Mouse (Mus musculus) olfactory bulb, adult 2 months (tissue): ENCODE data around the gene Psmb7. TPM values are rescaled to one million over a fixed set of nuclear protein-coding genes. Genes with fewer than 3 reads are reported as not detected.

Experiments used
- H3K27ac ChIP-seq: fragments of 200-500 bp; 2 replicates; pipeline ENCODE4 v1.5.1; 2012; ENCODE audit warnings: low read depth, low read length; ENCODE audit not compliant: insufficient read depth
- H3K4me1 ChIP-seq: fragments of 200-500 bp; 2 replicates; pipeline ENCODE4 v1.6.1; 2012; ENCODE audit warnings: low read length; ENCODE audit not compliant: control insufficient read depth, insufficient read depth
- H3K4me3 ChIP-seq: fragments of 200-500 bp; 2 replicates; pipeline ENCODE4 v1.5.1; 2012; ENCODE audit warnings: mild to moderate bottlenecking, low read depth, low read length, moderate library complexity; ENCODE audit not compliant: insufficient read depth
- CTCF ChIP-seq: fragments of 200-500 bp; IDR thresholded peaks from 2 replicates; pipeline ENCODE4 v1.5.1; 2012; ENCODE audit warnings: low read depth, mild to moderate bottlenecking, low read length, moderate library complexity; ENCODE audit not compliant: insufficient read depth
- POLR2A ChIP-seq: fragments of 200-500 bp; IDR thresholded peaks from 2 replicates; pipeline ENCODE4 v1.6.1; 2012; ENCODE audit warnings: mild to moderate bottlenecking, low read depth, low read length, moderate library complexity; ENCODE audit not compliant: insufficient read depth
- WGBS: fragments of 180-500 bp; shearing (Covaris S2); methylation state at CpG from one replicate; pipeline ENCODE4 v1.1.7; 2018; 5-methylcytosine and 5-hydroxymethylcytosine counted together
- polyA plus RNA-seq: library from polyadenylated mRNA; stranded (reverse); fragments of >200 nt; gene quantifications from 2 replicates; pipeline ENCODE4 v1.2.4, GENCODE M21; 2012; ENCODE audit warnings: low replicate concordance; ENCODE audit not compliant: missing spikeins, insufficient read depth, insufficient read length

Psmb7 gene
- polyA plus RNA-seq, 1 experiment, result not detected

DNA sequence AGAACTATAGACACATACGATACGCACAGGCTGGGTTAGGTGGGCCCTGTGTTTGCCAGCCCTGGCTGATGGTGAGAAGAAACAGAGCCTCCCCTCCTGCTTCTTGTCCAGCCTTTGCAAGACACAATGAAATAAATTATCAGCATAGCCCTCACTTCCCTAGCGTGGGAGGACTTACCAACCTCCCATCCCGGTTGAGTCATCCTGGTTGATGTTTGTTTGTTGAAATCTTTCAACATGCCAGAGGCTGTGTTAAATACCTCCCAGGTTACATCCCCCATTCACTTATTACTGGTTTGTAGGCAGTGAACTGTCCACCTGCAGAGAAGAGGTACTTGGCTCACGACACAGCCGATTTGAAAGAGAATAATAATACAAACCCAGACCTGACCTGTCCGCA, 3.8 kb upstream of the Psmb7 start:
- Histone ChIP-seq H3K4me1 (peaks cover 10% of the 10 kb centered on the region), H3K27ac (peak overlapping the region; percentile 59), H3K4me3 (no peak overlapping the region)
- 53% methylated on average over 7 of the region's 7 CpGs for WGBS
- TF ChIP-seq POLR2A (no peak), CTCF (no peak)

DNA sequence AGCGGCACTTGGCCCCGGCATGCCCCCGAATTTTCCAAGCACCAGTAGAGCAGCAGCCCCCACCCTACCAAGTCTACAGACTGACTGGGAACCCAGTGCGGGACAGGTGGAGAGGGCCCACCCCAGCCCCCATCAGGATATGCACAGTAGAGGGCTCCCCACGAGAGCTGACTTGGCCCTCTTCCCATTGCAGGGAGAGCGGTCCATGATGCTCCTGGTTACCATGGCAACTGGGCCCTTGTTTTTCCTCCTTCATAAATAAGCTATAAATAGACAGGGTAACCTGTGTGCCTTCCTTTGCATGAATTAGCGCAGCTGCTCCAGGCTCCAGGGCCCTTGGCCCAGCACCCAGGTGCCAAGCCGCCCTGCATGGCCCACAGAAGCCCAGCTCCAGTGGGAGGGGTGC, 3.3 kb upstream of the Psmb7 start:
- WGBS, result 30% methylated on average over 8 of the region's 8 CpGs

DNA sequence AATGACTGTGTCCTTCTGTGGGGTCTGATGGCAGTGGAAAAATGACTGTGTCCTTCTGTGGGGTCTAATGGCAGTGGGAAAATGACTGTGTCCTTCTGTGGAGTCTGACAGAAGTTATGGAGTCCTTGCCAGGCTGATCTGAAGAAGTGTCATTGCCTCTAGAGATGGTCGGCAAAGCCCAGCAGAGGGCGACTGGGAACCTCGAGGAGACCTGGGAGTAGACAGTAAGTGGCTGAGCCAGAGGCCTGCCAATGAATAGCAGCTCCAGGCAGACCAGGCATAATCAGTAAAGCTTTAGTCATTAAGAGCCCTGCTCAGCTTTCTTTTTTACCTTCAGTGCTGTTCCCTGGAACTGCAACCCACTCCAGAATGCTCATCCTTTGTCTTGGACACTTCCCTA, 2.0 kb upstream of the Psmb7 start:
- Histone ChIP-seq H3K27ac (no peak overlapping the region), H3K4me1 (peaks cover 10% of the 10 kb centered on the region), H3K4me3 (no peak overlapping the region)
- 1% methylated on average over 3 of the region's 3 CpGs for whole genome bisulfite sequencing
- TF ChIP-seq CTCF (peak; percentile 31; the same call in 1 of the 2 replicates), POLR2A (no peak)

More for the DNA sequence above, 3.3 kb upstream of the Psmb7 start:
- Histone ChIP-seq H3K4me1 (peaks cover 10% of the 10 kb centered on the region), H3K4me3 (no peak overlapping the region), H3K27ac (peak overlapping the region; percentile 59)
- TF ChIP-seq POLR2A, result no peak
- no peak for TF ChIP-seq CTCF

DNA sequence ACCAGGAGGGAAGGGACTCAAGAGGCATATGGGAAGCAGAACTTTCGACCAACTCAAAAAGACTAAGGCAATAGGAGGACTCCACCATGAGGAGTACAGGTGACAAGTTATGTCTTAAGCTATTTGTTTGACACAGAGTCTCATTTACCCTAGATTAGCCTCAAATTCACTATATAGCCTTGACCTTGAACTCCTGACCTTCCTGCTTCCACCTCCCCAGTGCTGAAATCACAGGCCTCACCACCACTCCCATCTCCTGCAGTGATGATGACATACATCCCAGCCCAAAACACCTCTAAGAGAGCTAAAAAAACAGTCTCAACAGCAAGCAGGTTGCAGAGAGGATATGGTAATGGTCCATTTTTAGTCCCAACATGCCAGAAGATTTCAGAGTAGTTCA, 2.1 kb downstream of the Psmb7 start:
- 0 out of 2 replicates have a peak, but pooled peaks cover 2% of the 10 kb centered on the region for H3K4me1 ChIP-seq
- no peak for TF ChIP-seq POLR2A
- TF ChIP-seq CTCF, result no peak
- WGBS, result 87% methylated on average over 1 of the region's 1 CpGs
- no peak overlapping the region for H3K4me3 ChIP-seq
- no peak overlapping the region for H3K27ac ChIP-seq

DNA sequence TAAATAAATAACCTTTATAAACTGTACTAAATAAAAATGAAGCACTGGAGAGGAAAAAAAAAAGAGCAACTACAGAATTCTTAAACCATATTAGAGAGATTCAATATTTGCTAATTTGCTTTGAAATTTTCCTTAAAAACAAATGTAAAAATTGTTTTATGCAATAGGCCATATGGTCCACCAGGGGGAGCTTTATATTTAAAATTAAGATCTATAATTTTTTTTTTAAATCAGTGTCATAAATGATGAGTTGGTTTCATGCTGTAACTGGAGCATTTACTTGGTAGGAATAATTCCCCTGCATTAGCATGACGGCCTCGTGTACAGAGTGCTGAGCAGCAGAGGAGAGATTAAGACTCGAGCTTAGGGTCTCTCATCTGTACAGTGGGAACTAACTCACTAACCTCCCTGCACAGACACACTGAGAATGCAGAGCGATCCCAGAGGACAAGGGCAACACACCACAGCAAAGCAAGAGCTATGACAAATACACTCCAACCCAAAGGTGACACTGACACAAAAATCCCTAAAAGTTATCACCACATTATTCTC, 6.1 kb downstream of the Psmb7 start:
- TF ChIP-seq POLR2A, result no peak
- no peak for TF ChIP-seq CTCF
- H3K4me3 ChIP-seq, result no peak overlapping the region
- H3K27ac ChIP-seq, result no peak overlapping the region
- no peaks in the 10 kb centered on the region for H3K4me1 ChIP-seq
- WGBS, result 73% methylated on average over 4 of the region's 4 CpGs

DNA sequence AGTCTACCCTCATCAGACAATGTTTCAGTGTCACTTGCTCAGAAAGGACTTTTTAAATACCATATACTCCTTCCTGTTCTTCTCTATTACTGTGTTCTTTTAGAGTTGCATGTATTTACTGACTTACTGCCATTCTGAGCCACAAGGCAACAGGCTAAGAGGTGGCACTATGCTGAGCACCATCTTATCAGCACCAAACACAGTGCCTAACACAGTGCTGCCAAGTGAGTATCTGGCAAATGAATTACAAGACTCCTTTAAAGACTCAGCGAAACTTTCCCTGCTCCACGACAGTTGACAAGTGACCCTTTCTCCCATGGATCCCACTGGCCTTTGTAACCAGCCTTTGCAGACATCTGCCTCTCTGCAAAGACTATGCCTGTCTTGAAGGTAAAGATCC, 13.3 kb downstream of the Psmb7 start:
- Histone ChIP-seq H3K27ac (no peak overlapping the region), H3K4me1 (no peaks in the 10 kb centered on the region), H3K4me3 (no peak overlapping the region)
- 92% methylated on average over 2 of the region's 2 CpGs for WGBS
- no peak for TF ChIP-seq CTCF
- no peak for TF ChIP-seq POLR2A

DNA sequence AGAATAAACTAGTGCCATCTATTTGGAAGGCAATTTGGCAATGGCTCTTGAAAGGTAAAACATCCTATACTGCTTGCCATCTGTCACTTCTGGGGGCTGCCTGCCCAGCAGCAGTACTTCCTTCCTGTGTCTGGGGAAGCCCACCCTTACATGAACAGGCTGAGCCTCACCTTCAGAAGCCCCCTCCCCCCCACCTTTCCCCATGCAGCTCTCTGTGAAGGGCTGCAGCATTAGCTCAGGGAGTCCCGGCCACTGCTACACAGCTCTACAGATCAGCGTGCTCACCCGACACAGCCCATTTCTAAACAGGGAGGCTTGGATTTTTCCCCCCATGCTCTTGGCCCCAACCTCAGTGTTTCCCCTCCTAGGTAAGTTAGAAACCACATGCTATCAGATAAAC, 14.4 kb downstream of the Psmb7 start:
- no peak overlapping the region for H3K27ac ChIP-seq
- WGBS, result 89% methylated on average over 3 of the region's 3 CpGs
- TF ChIP-seq CTCF (no peak), POLR2A (no peak)
- H3K4me1 ChIP-seq, result no peaks in the 10 kb centered on the region
- H3K4me3 ChIP-seq, result no peak overlapping the region

DNA sequence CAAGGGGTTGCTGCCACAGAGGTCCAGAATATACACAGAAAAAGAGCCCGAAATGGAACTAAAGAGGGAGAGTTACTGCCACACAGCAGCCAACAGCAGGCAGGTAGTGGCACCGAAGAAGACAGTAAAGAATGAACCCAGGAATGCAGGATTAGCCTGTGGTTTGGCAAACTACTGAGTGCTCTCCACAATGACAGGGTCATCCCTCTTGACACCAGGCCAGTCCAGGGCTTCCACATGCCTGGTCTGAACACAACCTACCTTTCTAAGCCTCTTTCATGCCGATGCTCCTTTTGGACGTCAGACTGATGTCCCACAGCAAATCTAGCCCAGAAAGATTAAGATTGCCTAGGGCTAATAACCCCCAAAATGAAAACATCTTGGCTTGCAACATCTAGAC, 15.1 kb downstream of the Psmb7 start:
- Histone ChIP-seq H3K27ac (no peak overlapping the region), H3K4me1 (no peaks in the 10 kb centered on the region), H3K4me3 (no peak overlapping the region)
- TF ChIP-seq CTCF, result no peak
- TF ChIP-seq POLR2A, result no peak
- 86% methylated on average over 4 of the region's 4 CpGs for WGBS

DNA sequence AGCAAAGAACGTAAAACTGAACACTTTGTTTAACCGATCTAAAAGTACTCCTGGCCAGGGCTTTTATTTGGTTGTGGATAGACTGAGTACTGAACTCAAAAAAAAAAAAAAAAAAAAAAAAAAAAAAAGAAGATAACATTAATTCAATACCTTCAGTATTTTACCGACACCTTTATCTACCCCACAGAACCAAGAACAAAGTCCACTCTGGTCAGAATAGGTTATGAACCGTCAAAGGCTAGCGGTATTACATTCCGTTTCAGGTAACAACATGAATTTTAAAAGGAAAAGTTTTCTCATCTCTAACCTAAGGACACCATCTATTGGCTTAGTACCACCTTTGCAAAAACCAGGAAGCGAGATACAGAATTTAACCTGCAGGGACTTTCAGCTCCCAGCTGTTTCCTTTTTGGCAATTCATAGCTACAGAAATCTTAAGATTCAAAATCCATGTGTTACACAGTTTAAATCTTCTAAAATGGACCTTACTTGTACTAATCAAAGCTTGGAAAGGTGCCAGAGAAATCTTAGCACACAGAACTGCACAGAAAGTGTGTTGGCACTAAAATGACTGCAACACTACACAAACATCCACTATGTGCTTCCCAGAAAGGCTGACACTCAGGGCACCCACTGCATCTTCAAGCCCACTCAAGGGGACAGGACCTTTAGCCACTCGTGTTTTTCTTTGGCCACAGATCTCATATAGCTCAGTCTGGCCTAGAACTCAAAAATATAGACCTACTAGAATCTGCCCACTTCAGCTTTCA, 19.9 kb downstream of the Psmb7 start:
- no peak for TF ChIP-seq POLR2A
- TF ChIP-seq CTCF, result no peak
- no peak overlapping the region for H3K4me3 ChIP-seq
- 86% methylated on average over 8 of the region's 8 CpGs for WGBS
- no peaks in the 10 kb centered on the region; the same call in 1 of the 2 replicates for H3K4me1 ChIP-seq
- no peak overlapping the region for H3K27ac ChIP-seq
